Mouse (Mus musculus) erythroblast, embryonic 14.5 days (primary cell): Measurements from ENCODE around the gene Nop2.

Source experiments
- GATA1 ChIP-seq: IDR thresholded peaks from 2 replicates; pipeline ENCODE4 v1.6.1; 2012; ENCODE audit warnings: low read length, inconsistent platforms, mixed read lengths
- TAL1 ChIP-seq: IDR thresholded peaks from 3 replicates; pipeline ENCODE4 v1.6.1; 2012; ENCODE audit warnings: low read length, inconsistent platforms, mixed read lengths

DNA sequence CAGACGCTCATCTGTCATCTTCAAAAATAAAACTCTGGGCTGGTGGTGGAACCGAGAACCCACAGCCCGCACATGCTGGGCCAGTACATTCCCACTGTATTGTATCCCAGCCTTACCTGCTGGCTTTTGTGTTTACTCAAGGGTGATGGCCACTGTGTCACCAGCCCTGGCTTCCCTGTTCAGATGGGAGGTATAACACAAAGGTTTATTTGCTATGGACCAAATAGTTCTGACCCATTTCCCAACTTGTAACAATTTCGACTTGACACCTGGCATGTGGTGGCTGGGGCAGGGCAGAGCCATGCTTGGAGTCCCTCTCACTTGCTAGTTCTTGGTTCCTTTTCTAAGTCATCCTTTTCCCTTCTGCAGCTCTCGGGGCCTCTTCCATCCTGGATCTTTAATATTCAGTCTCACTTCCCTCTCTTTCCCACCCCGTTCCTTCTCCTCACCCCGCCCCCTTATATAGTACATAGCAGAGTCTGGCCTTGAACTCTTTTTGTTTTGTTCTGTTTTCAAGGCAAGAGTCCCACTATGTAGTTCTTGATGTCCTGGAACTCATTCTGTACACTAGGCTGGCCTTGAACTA, 48.8 kb upstream of the Nop2 start:
- TF ChIP-seq GATA1: no peak
- TF ChIP-seq TAL1: no peak
